Mouse (Mus musculus): ENCODE results near the gene Ppargc1a. TPM values are rescaled to one million over a fixed set of nuclear protein-coding genes. Genes with fewer than 3 reads are reported as not detected.

Ppargc1a gene
- polyA plus RNA-seq (2012; rRNA removed) = 1.8 and 2.0 TPM in 2 replicates
- polyA plus RNA-seq (2014; fragmentation: Nextera tagmentation; extraction: Ambion mirVana) = 2.9 and 3.8 TPM in 2 replicates

GRCm38 (mm10) chr5:51567659-51568058 lies at the start of gene Ppargc1a:
Ppargc1a (minus strand) TSS chr5:51567726.
- Histone ChIP-seq H3K36me3 (ENCODE audit: control insufficient read depth, insufficient read depth, low read length) (no peaks in the 10 kb centered on the region), H3K4me2 (replicated peaks; ENCODE audit: low read depth, low read length, severe bottlenecking) (no peak within 1 kb of the TSS), H3K9me3 (ENCODE audit: control insufficient read depth, low read length) (no peaks in the 10 kb centered on the region), H3K27me3 (ENCODE audit: control insufficient read depth, insufficient read depth, low read length) (no peaks in the 10 kb centered on the region), H3K9ac (ENCODE audit: low read depth, low read length, severe bottlenecking) (no peak within 1 kb of the TSS), H3K4me3 (replicated peaks; ENCODE audit: low read length) (no peak within 1 kb of the TSS), H3K27ac (replicated peaks; ENCODE audit: low read depth, low read length) (no peak within 1 kb of the TSS), H3K4me1 (ENCODE audit: control insufficient read depth, insufficient read depth, low read length) (0 out of 2 replicates have a peak, but pooled peaks cover 6% of the 10 kb centered on the region)
- 35% methylated on average over 6 of the region's 6 CpGs for WGBS
- ATAC-seq (ENCODE audit: low FRiP score, low read depth) (peak; percentile 34; the same call in 1 of the 2 replicates), DNase-seq (ENCODE audit: low spot score) (no peak)
- TF ChIP-seq POLR2A (IDR thresholded peaks at IDR 0.05; ENCODE audit: borderline replicate concordance, extremely low read depth, insufficient read depth, insufficient read length) = no peak

- no peak for DNase-seq (ENCODE audit: low spot score)
- Histone ChIP-seq H3K4me2 (replicated peaks; ENCODE audit: low read depth, low read length, severe bottlenecking) (no peak overlapping the region), H3K36me3 (ENCODE audit: control insufficient read depth, insufficient read depth, low read length) (no peaks in the 10 kb centered on the region), H3K27ac (replicated peaks; ENCODE audit: low read depth, low read length) (no peak overlapping the region), H3K4me3 (replicated peaks; ENCODE audit: low read length) (no peak overlapping the region), H3K9ac (ENCODE audit: low read depth, low read length, severe bottlenecking) (no peak overlapping the region), H3K9me3 (ENCODE audit: control insufficient read depth, low read length) (0 out of 2 replicates have a peak, but pooled peaks cover 7% of the 10 kb centered on the region), H3K27me3 (ENCODE audit: control insufficient read depth, insufficient read depth, low read length) (no peaks in the 10 kb centered on the region), H3K4me1 (ENCODE audit: control insufficient read depth, insufficient read depth, low read length) (no peaks in the 10 kb centered on the region)
- TF ChIP-seq POLR2A (IDR thresholded peaks at IDR 0.05; ENCODE audit: borderline replicate concordance, extremely low read depth, insufficient read depth, insufficient read length) = no peak
- no peak for ATAC-seq (ENCODE audit: low FRiP score, low read depth)
- whole genome bisulfite sequencing = 78% methylated on average over 1 of the region's 1 CpGs
Observed at GRCm38 (mm10) chr5:51616877-51617276, 49.4 kb upstream of the Ppargc1a start.

GRCm38 (mm10) chr5:51612049-51612448 lies 44.5 kb upstream of the Ppargc1a start:
- Histone ChIP-seq H3K4me2 (replicated peaks; ENCODE audit: low read depth, low read length, severe bottlenecking) (no peak overlapping the region), H3K4me3 (replicated peaks; ENCODE audit: low read length) (no peak overlapping the region), H3K36me3 (ENCODE audit: control insufficient read depth, insufficient read depth, low read length) (no peaks in the 10 kb centered on the region), H3K4me1 (ENCODE audit: control insufficient read depth, insufficient read depth, low read length) (no peaks in the 10 kb centered on the region), H3K9me3 (ENCODE audit: control insufficient read depth, low read length) (no peaks in the 10 kb centered on the region), H3K9ac (ENCODE audit: low read depth, low read length, severe bottlenecking) (no peak overlapping the region), H3K27me3 (ENCODE audit: control insufficient read depth, insufficient read depth, low read length) (no peaks in the 10 kb centered on the region), H3K27ac (replicated peaks; ENCODE audit: low read depth, low read length) (no peak overlapping the region)
- 86% methylated on average over 4 of the region's 4 CpGs for WGBS
- no peak for ATAC-seq (ENCODE audit: low FRiP score, low read depth)
- DNase-seq (ENCODE audit: low spot score) = no peak
- no peak for TF ChIP-seq POLR2A (IDR thresholded peaks at IDR 0.05; ENCODE audit: borderline replicate concordance, extremely low read depth, insufficient read depth, insufficient read length)

- Histone ChIP-seq H3K9me3 (ENCODE audit: control insufficient read depth, low read length) (no peaks in the 10 kb centered on the region), H3K9ac (ENCODE audit: low read depth, low read length, severe bottlenecking) (no peak overlapping the region), H3K27me3 (ENCODE audit: control insufficient read depth, insufficient read depth, low read length) (no peaks in the 10 kb centered on the region), H3K4me3 (replicated peaks; ENCODE audit: low read length) (no peak overlapping the region), H3K4me1 (ENCODE audit: control insufficient read depth, insufficient read depth, low read length) (no peaks in the 10 kb centered on the region), H3K4me2 (replicated peaks; ENCODE audit: low read depth, low read length, severe bottlenecking) (no peak overlapping the region), H3K36me3 (ENCODE audit: control insufficient read depth, insufficient read depth, low read length) (no peaks in the 10 kb centered on the region), H3K27ac (replicated peaks; ENCODE audit: low read depth, low read length) (no peak overlapping the region)
- DNase-seq (ENCODE audit: low spot score) (peak; percentile 35), ATAC-seq (ENCODE audit: low FRiP score, low read depth) (no peak)
- no peak for TF ChIP-seq POLR2A (IDR thresholded peaks at IDR 0.05; ENCODE audit: borderline replicate concordance, extremely low read depth, insufficient read depth, insufficient read length)
- WGBS = 70% methylated on average over 6 of the region's 6 CpGs
Observed at GRCm38 (mm10) chr5:51607686-51608480, 40.4 kb upstream of the Ppargc1a start.

GRCm38 (mm10) chr5:51599549-51599948 lies 32.0 kb upstream of the Ppargc1a start:
- H3K4me3 ChIP-seq (replicated peaks; ENCODE audit: low read length) = no peak overlapping the region
- no peak overlapping the region for H3K9ac ChIP-seq (ENCODE audit: low read depth, low read length, severe bottlenecking)
- H3K27me3 ChIP-seq (ENCODE audit: control insufficient read depth, insufficient read depth, low read length) = no peaks in the 10 kb centered on the region
- DNase-seq (ENCODE audit: low spot score) (no peak), ATAC-seq (ENCODE audit: low FRiP score, low read depth) (no peak)
- no peak overlapping the region for H3K4me2 ChIP-seq (replicated peaks; ENCODE audit: low read depth, low read length, severe bottlenecking)
- 70% methylated on average over 6 of the region's 6 CpGs for WGBS
- no peak for TF ChIP-seq POLR2A (IDR thresholded peaks at IDR 0.05; ENCODE audit: borderline replicate concordance, extremely low read depth, insufficient read depth, insufficient read length)
- no peaks in the 10 kb centered on the region for H3K4me1 ChIP-seq (ENCODE audit: control insufficient read depth, insufficient read depth, low read length)
- no peaks in the 10 kb centered on the region for H3K9me3 ChIP-seq (ENCODE audit: control insufficient read depth, low read length)
- H3K27ac ChIP-seq (replicated peaks; ENCODE audit: low read depth, low read length) = no peak overlapping the region
- H3K36me3 ChIP-seq (ENCODE audit: control insufficient read depth, insufficient read depth, low read length) = no peaks in the 10 kb centered on the region
